Mouse (Mus musculus) olfactory bulb, adult 2 months (tissue): ENCODE measurements around the gene B3gnt2.

Source experiments
- CTCF ChIP-seq: fragments of 200-500 bp; IDR thresholded peaks from 2 replicates; pipeline ENCODE4 v1.5.1; 2012; ENCODE audit warnings: low read depth, mild to moderate bottlenecking, low read length, moderate library complexity; ENCODE audit not compliant: insufficient read depth
- POLR2A ChIP-seq: fragments of 200-500 bp; IDR thresholded peaks from 2 replicates; pipeline ENCODE4 v1.6.1; 2012; ENCODE audit warnings: mild to moderate bottlenecking, low read depth, low read length, moderate library complexity; ENCODE audit not compliant: insufficient read depth

GRCm38 (mm10) chr11:22900041-22900440 lies 39.3 kb upstream of the B3gnt2 start:
- no peak for TF ChIP-seq CTCF
- TF ChIP-seq POLR2A: no peak
